Mouse (Mus musculus) gastrocnemius, postnatal 4 days (tissue): Measurements from ENCODE around the gene Obp1a. TPM values are rescaled to one million over a fixed set of nuclear protein-coding genes. Genes with fewer than 3 reads are reported as not detected.

Experiments used
- DNase-seq, 2 experiments: peaks; one replicate each; pipeline ENCODE4 v3.0.0; 2021 to 2022; ENCODE audit warnings: low spot score in 2 of 2, mixed read lengths in 2 of 2
- long read RNA-seq, 2 experiments: library from polyadenylated mRNA; stranded (forward); transcript quantifications; one replicate each; pipeline ENCODE4 v2.0.0; 2021
- total RNA-seq, 2 experiments: library from RNA; stranded (reverse); gene quantifications; 2 replicates each; pipeline ENCODE4 v1.2.3; 2021

Obp1a gene
- not detected for total RNA-seq
- long read RNA-seq, experiment 1, result 0 reads
- long read RNA-seq, experiment 2, result 0 reads

- no peak for DNase-seq
These were observed at the start of gene Obp1a for GRCm38 (mm10) chrX:78091274-78091673. Gene Obp1a (minus strand): TSS chrX:78091374.

- no peak for DNase-seq
These were observed 34.0 kb upstream of the Obp1a start, which contains the start of gene Gm5938 for GRCm38 (mm10) chrX:78125167-78125566. Gene Gm5938 (plus strand): TSS chrX:78125467.

Other genes with a start within 250 kb of the Obp1a start
- gene Pbsn, start 237.8 kb downstream of the Obp1a start, total RNA-seq, result not detected
- gene Gm14744, start 226.6 kb downstream of the Obp1a start, total RNA-seq, result not detected
- gene 5430402E10Rik, start 166.3 kb downstream of the Obp1a start, total RNA-seq, result not detected
- not detected for gene Gm5938, start 34.1 kb upstream of the Obp1a start, total RNA-seq
- not detected for gene Obp1b, start 95.4 kb upstream of the Obp1a start, total RNA-seq
- not detected for gene Gm14743, start 154.5 kb upstream of the Obp1a start, total RNA-seq